In genomic region chr5:74281480-74281879, GRCm38 (mm10) we compare ENCODE assay signal across 14 mouse cellular contexts.
DNase-seq lines count a peak whose midpoint lies in the region; ATAC-seq and TF ChIP-seq lines count a peak whose summit lies in the region.
"Had no signal": no experiment of that assay in that cellular context is flagged by ENCODE, and none has a peak within 500 bp of the region (broad histone marks: within the 10 kb centered on the region; RNA-seq: fewer than 3 reads in every experiment).

No protein-coding gene starts in this region.

- H3K9me3 ChIP-seq in lung, embryonic 16.5 days (ENCODE audit: control insufficient read depth, low read length), result no peaks in the 10 kb centered on the region
- no peaks in the 10 kb centered on the region for H3K9me3 ChIP-seq in kidney, postnatal 0 days (replicated peaks; ENCODE audit: low read length)
- H3K9me3 ChIP-seq: liver, embryonic 12.5 days; stomach, embryonic 15.5 days had no signal

- no peak overlapping the region for H3K4me3 ChIP-seq in heart, adult 2 months
- H3K4me3 ChIP-seq in lung, embryonic 16.5 days (ENCODE audit: low read length), result no peak overlapping the region
- H3K4me3 ChIP-seq in kidney, postnatal 0 days (replicated peaks; ENCODE audit: low read depth, low read length), result no peak overlapping the region
- H3K4me3 ChIP-seq: gastrocnemius, adult 2 months; liver, embryonic 12.5 days; myocyte; stomach, embryonic 15.5 days had no signal

- H3K27ac ChIP-seq in heart, adult 2 months, result no peak overlapping the region
- H3K27ac ChIP-seq in lung, embryonic 16.5 days (ENCODE audit: low read length), result no peak overlapping the region
- H3K27ac ChIP-seq in kidney, postnatal 0 days, result 0 out of 2 replicates have a peak overlapping the region, but pooled peaks have one; percentile 15
- H3K27ac ChIP-seq: gastrocnemius, adult 2 months; liver, embryonic 12.5 days; stomach, embryonic 15.5 days had no signal

- DNase-seq in heart, adult 8-10 months (ENCODE audit: low spot score), result peak; percentile 31
- DNase-seq in heart, adult 2 months, result no peak
- no peak for DNase-seq in lung, adult 18-20 months
- DNase-seq in kidney, postnatal 0 days (ENCODE audit: low spot score), result no peak
- DNase-seq in testis, postnatal 14 days (ENCODE audit: low spot score), result no peak
- no peak for DNase-seq in thymus, adult 18-20 months
- DNase-seq: gastrocnemius, adult 2 months; heart, postnatal 4 days; right cerebral cortex, postnatal 4 days had no signal

- TF ChIP-seq CTCF in heart, adult 2 months (IDR thresholded peaks at IDR 0.05), result no peak
- no peak for TF ChIP-seq CTCF in kidney, postnatal 0 days (IDR thresholded peaks at IDR 0.05; ENCODE audit: low read depth)

- intact Hi-C loops in heart, adult 2 months (cut with DNase I), result loop anchor here (5.0 kb wide), 2 partner anchors 519 to 594 kb away; no protein-coding TSS in a partner anchor

- H3K79me2 ChIP-seq in heart, adult 2 months (replicated peaks; ENCODE audit: control insufficient read depth, insufficient read depth, low read length), result no peaks in the 10 kb centered on the region

- 54% methylated on average over 8 of the region's 8 CpGs for WGBS in heart, adult 2 months
- WGBS in lung, embryonic 16.5 days, result 46% methylated on average over 8 of the region's 8 CpGs
- 63% methylated on average over 8 of the region's 8 CpGs for WGBS in kidney, postnatal 0 days

- peak; percentile 54; the same call in 1 of the 2 replicates for ATAC-seq in lung, embryonic 16.5 days (ENCODE audit: low read depth)
- ATAC-seq in kidney, postnatal 0 days (replicated peaks; ENCODE audit: low FRiP score, low read depth), result peak; percentile 49
- ATAC-seq: intestine, postnatal 0 days; liver, embryonic 12.5 days had no signal

- H3K4me1 ChIP-seq in heart, adult 2 months (ENCODE audit: control insufficient read depth, insufficient read depth, low read length), result peaks cover 6% of the 10 kb centered on the region
- H3K4me1 ChIP-seq in lung, embryonic 16.5 days (replicated peaks; ENCODE audit: control insufficient read depth, insufficient read depth, low read length), result peaks cover 19% of the 10 kb centered on the region
- H3K4me1 ChIP-seq in kidney, postnatal 0 days (replicated peaks; ENCODE audit: insufficient read depth, low read length), result peaks cover 11% of the 10 kb centered on the region; the same call in 1 of the 2 replicates

- no peaks in the 10 kb centered on the region for H3K36me3 ChIP-seq in heart, adult 2 months (ENCODE audit: control insufficient read depth, insufficient read depth, low read length)
- no peaks in the 10 kb centered on the region for H3K36me3 ChIP-seq in lung, embryonic 16.5 days (ENCODE audit: control insufficient read depth, insufficient read depth, low read length)
- H3K36me3 ChIP-seq in kidney, postnatal 0 days (ENCODE audit: insufficient read depth, low read length), result no peaks in the 10 kb centered on the region
- H3K36me3 ChIP-seq: liver, embryonic 12.5 days; stomach, embryonic 15.5 days had no signal

- TF ChIP-seq EP300 in heart, adult 2 months (IDR thresholded peaks at IDR 0.05; ENCODE audit: insufficient read depth, low read depth, low read length), result no peak

- no peak overlapping the region for H3K4me2 ChIP-seq in lung, embryonic 16.5 days (ENCODE audit: low read depth, low read length)
- H3K4me2 ChIP-seq in kidney, postnatal 0 days (ENCODE audit: low read length), result no peak overlapping the region
- H3K4me2 ChIP-seq: liver, embryonic 12.5 days; stomach, embryonic 15.5 days had no signal

- no peak overlapping the region for H3K9ac ChIP-seq in heart, adult 2 months (ENCODE audit: low read depth, low read length)
- H3K9ac ChIP-seq in lung, embryonic 16.5 days (ENCODE audit: low read length), result no peak overlapping the region
- H3K9ac ChIP-seq in kidney, postnatal 0 days (ENCODE audit: low read depth, low read length), result no peak overlapping the region
- H3K9ac ChIP-seq: liver, embryonic 12.5 days; stomach, embryonic 15.5 days had no signal

- no peak for TF ChIP-seq POLR2A in heart, adult 2 months (IDR thresholded peaks at IDR 0.05; ENCODE audit: insufficient read depth, low read depth, low read length)

- no peaks in the 10 kb centered on the region for H3K27me3 ChIP-seq in heart, adult 2 months (ENCODE audit: control insufficient read depth, insufficient read depth, low read length)
- no peaks in the 10 kb centered on the region for H3K27me3 ChIP-seq in lung, embryonic 16.5 days (ENCODE audit: control insufficient read depth, insufficient read depth, low read depth, low read length)
- H3K27me3 ChIP-seq in kidney, postnatal 0 days (ENCODE audit: insufficient read depth, low read length), result no peaks in the 10 kb centered on the region
- H3K27me3 ChIP-seq: liver, embryonic 12.5 days; stomach, embryonic 15.5 days had no signal
